Mouse (Mus musculus): ENCODE data around the gene Pak3. TPM values are rescaled to one million over a fixed set of nuclear protein-coding genes. Genes with fewer than 3 reads are reported as not detected.
A peak's percentile ranks its signal among the peaks of the same experiment; 100 is the strongest.

The Pak3 gene
- polyA plus RNA-seq, 1 experiment = 21.6 TPM

GRCm38 (mm10) chrX:143655177-143655492, 136.7 kb downstream of the Pak3 start:
- no peak for DNase-seq (ENCODE audit: extremely low spot score in 1 of 2, low spot score in 1 of 2)

GRCm38 (mm10) chrX:143664221-143665150, 146.1 kb downstream of the Pak3 start:
- DNase-seq (ENCODE audit: extremely low spot score in 1 of 2, low spot score in 1 of 2) = peak; percentile 28 to 68

GRCm38 (mm10) chrX:143665771-143666170, 147.4 kb downstream of the Pak3 start:
- no peak for DNase-seq (ENCODE audit: extremely low spot score in 1 of 2, low spot score in 1 of 2)

- peak in 1 of 2 experiments; percentile 56 for DNase-seq (ENCODE audit: extremely low spot score in 1 of 2, low spot score in 1 of 2)
Measured at GRCm38 (mm10) chrX:143666991-143667390, 148.6 kb downstream of the Pak3 start.

- DNase-seq (ENCODE audit: extremely low spot score in 1 of 2, low spot score in 1 of 2) = peak in 1 of 2 experiments; percentile 75
Measured at GRCm38 (mm10) chrX:143668242-143668641, 149.9 kb downstream of the Pak3 start.

GRCm38 (mm10) chrX:143678566-143678965, 160.2 kb downstream of the Pak3 start:
- no peak for DNase-seq (ENCODE audit: extremely low spot score in 1 of 2, low spot score in 1 of 2)

GRCm38 (mm10) chrX:143722250-143722649, 203.9 kb downstream of the Pak3 start:
- no peak for DNase-seq (ENCODE audit: extremely low spot score in 1 of 2, low spot score in 1 of 2)

GRCm38 (mm10) chrX:143725411-143725810, 207.0 kb downstream of the Pak3 start:
- no peak for DNase-seq (ENCODE audit: extremely low spot score in 1 of 2, low spot score in 1 of 2)

GRCm38 (mm10) chrX:143736035-143736434, 217.6 kb downstream of the Pak3 start:
- DNase-seq (ENCODE audit: extremely low spot score in 1 of 2, low spot score in 1 of 2) = peak in 1 of 2 experiments; percentile 25

GRCm38 (mm10) chrX:143739171-143739570, 220.8 kb downstream of the Pak3 start:
- peak in 1 of 2 experiments; percentile 34 for DNase-seq (ENCODE audit: extremely low spot score in 1 of 2, low spot score in 1 of 2)

- no peak for DNase-seq (ENCODE audit: extremely low spot score in 1 of 2, low spot score in 1 of 2)
Measured at GRCm38 (mm10) chrX:143762556-143762955, 244.2 kb downstream of the Pak3 start.

GRCm38 (mm10) chrX:143815948-143816347, 297.6 kb downstream of the Pak3 start:
- peak in 1 of 2 experiments; percentile 17 for DNase-seq (ENCODE audit: extremely low spot score in 1 of 2, low spot score in 1 of 2)

- DNase-seq (ENCODE audit: extremely low spot score in 1 of 2, low spot score in 1 of 2) = peak in 1 of 2 experiments; percentile 5
Measured at GRCm38 (mm10) chrX:143818961-143819360, 300.6 kb downstream of the Pak3 start.

- DNase-seq (ENCODE audit: extremely low spot score in 1 of 2, low spot score in 1 of 2) = no peak
Measured at GRCm38 (mm10) chrX:143826521-143826920, 308.1 kb downstream of the Pak3 start.

GRCm38 (mm10) chrX:143827212-143827611, 308.8 kb downstream of the Pak3 start, which contains the start of gene Capn6:
Capn6 (minus strand) TSS chrX:143827414.
- DNase-seq (ENCODE audit: extremely low spot score in 1 of 2, low spot score in 1 of 2) = no peak

- DNase-seq (ENCODE audit: extremely low spot score in 1 of 2, low spot score in 1 of 2) = no peak
Measured at GRCm38 (mm10) chrX:143846637-143847036, 328.2 kb downstream of the Pak3 start.

Other genes starting within 250 kb of the Pak3 start
- gene Chrdl1, start 124.3 kb upstream of the Pak3 start, polyA plus RNA-seq (2012; rRNA removed) = 22.2 and 31.7 TPM in 2 replicates

Measured in frontal cortex, adult 2 months (tissue).